Mouse (Mus musculus) T-cell, adult 2 months (primary cell): ENCODE data around the gene Rsf1.

Experiments used
- DNase-seq: peaks from one replicate; pipeline ENCODE4 v3.0.0; 2022; ENCODE audit warnings: low spot score

Gene Rsf1

DNA sequence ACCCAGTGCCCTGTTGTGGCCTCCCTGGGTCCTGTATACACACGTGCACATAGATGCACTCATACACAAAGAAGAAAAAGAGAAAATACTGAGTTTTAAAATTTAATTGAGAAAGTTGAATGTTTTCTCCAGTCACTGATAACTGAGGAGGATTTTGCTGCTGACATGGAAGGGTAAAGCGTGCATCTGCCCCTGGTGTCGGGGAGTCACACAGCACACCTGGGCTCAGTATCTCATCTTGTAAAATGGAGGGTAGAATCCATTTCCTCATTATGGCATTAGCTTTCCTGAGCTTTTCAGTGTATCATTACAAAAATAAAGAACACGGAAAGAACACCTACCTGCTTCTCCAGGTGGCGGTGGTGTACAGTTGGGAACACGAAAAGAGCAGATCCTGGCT is 145.7 kb downstream of the Rsf1 start:
- DNase-seq = no peak

DNA sequence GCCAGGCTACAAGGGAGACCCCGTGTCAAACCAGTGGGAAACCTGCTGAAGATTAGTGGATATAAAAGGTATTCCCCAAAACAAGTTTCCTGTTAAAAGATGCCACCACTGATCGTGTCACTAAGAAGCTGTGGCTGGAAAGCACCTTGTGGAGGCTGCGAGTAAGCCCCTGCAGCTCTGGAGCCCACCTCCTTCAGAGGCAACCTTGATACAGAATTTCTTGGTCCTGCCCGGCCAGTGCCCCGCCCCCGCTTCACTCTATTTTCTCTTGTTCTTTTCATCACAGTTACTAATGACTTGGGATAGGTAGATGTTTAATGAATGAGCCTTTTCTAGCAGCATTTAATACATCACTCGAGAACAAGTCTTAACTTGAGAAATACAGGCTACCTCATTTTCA is 146.4 kb downstream of the Rsf1 start:
- no peak for DNase-seq

- no peak for DNase-seq
These were observed 147.1 kb downstream of the Rsf1 start for GRCm38 (mm10) chr7:97726778-97727177.

DNA sequence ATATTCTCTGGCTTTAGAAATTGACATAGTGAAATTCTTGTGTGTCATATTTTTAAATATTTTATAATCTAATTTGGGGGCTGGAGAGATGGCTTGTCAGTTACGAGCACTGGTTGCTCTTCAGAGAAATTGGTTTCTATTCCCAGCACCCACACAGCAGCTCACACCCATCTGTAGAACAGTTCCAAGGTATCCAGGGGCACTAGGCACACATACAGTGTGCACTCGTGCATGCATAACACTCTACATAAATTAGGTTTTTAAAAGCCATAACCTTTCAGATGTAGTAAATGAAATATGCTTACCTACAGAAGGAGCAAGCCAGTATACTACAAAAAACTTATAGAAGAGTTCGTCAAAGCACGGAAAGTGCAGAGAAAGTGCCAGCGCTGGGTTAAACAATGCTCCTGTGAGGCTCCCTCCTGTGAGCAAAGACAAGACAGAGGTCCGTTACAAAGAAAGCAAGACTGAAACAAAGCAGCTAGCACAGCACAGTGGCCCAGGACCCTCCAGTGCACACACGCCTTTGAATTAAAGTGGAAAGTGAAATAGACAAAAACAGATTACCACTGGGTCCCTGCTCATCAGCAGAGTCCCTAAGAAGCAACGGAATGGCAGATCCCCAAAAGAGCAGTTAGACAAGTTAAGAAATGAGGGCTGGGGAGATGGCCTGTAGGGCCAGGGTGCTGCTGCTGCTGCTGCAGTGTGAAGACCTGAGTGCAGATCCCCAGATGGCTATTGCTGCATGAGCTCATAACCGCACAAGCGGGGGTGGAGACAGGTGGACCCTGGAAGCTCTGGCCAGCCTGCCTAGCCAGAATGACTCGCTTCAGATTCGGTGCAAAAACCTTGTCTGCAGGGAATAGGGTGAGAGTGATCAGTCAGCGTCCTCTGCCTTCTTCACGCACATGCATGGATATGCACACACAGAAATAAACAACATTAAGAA is 149.3 kb downstream of the Rsf1 start:
- DNase-seq = no peak

- DNase-seq = no peak
These were observed 150.7 kb downstream of the Rsf1 start for GRCm38 (mm10) chr7:97730427-97730826.

- DNase-seq = no peak
These were observed 153.9 kb downstream of the Rsf1 start for GRCm38 (mm10) chr7:97733606-97734005.

DNA sequence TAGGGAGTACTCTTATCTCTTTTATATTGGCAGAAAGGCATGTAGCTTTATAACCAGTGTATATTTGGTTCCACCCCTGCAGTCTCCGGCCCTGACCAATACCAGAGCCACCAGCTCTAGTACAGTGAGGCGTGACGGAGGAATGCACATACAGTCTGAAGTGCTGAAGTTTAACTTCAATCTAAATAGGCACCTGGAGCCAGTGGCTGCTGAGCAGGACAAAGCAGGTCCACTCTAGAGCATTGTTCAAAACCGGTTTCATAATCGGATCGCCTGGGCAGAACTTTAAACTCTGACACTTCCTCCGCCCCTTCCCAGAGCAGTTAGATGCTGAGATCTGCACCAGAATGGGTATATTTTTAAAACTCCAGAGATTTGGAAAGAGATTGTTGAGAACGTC is 155.3 kb downstream of the Rsf1 start:
- no peak for DNase-seq

- DNase-seq = no peak
These were observed 156.3 kb downstream of the Rsf1 start for GRCm38 (mm10) chr7:97735886-97736420.

GRCm38 (mm10) chr7:97737256-97737637 is 157.6 kb downstream of the Rsf1 start:
- DNase-seq = no peak

DNA sequence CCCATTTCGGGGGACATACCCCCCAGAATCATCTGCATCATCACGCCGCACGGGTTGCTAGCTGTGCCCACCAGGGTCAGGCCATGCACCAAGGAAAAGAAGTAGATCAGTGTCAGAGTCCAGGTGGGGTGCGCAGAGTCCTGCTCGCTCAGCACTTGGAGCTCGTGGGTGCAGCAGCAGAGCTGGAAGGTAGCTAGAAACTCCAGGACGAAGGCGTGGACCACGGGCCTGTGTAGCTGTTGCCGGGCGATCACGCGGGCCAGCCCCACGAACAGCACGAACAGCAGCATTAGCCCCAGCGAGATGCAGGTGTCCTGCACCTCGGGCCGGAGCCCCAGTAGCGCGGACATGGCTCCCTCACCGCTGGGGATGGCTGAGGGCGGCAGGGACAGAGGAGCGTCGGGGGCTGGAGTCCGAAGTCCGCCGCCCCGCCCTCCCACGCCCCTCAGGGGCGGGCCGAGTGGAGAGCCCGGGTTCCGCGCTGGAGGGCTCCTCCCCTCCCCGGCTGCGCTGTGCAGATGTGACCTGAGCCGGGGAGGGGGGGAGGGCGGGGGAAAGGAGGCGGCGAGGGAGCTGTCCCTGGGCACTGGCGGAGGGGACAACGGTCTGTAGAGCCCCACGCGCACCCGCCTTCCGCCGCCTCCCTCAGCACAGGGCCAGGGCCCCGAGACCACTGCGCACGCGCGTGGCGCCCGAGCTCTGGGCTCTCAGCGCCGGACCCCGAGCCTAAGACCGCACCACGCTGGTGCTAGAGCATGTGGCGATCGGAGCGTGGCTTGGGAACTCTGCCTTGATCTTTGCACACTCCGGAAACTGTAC is 158.2 kb downstream of the Rsf1 start, which contains the start of gene Aqp11:
TSS of gene Aqp11 (minus strand) at position 652 of the 819 bp plus-strand sequence.
- DNase-seq = peak; percentile 44

GRCm38 (mm10) chr7:97740948-97741347 is 161.3 kb downstream of the Rsf1 start:
- DNase-seq = no peak

DNA sequence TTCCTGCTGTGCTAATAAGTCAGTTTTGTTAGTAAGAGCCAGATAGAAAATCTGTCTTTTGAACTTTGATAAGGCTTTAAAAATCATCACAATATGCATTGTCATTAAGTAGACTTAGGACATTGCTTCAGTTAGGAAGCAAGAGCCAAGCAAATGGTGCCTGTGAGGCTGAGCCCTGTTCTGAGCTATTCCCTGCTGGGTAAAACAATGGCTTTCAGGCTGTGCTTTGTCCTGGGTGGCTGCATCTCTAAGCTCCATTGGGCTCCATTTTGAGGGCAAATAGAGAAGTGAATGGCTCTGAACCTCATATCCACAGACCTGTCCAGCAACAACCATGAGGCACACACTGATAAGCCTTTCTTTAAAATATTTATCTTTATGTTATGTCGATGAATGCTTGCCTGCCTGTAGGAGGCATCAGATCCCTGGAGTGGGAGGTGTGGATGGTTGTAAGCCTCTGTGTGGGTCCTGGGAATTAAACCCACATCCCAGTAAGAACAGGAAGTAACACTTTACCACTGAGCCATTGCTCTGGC is 162.1 kb downstream of the Rsf1 start:
- DNase-seq = no peak
